Mouse (Mus musculus) CH12.LX (cell line): ENCODE results near the gene Ms4a4d.
"Not testable (repeated sequence)": the region's sequence is repeated elsewhere in the genome, so short reads cannot be mapped to it uniquely, and the experiment has no call there.

Experiments used
- CTCF ChIP-seq, 2 experiments: IDR thresholded peaks in 1 of 2; conservative IDR thresholded peaks in 1 of 2; 2 replicates each; pipeline ENCODE4 v1.5.1; 2011 to 2012; ENCODE audit warnings: low read depth in 2 of 2, low read length in 2 of 2, improper control_type of control experiment in 1 of 2, inconsistent platforms in 1 of 2, mild to moderate bottlenecking in 1 of 2, moderate library complexity in 1 of 2
- HCFC1 ChIP-seq: IDR thresholded peaks from 2 replicates; pipeline ENCODE4 v1.6.1; 2012; ENCODE audit warnings: low read depth, mild to moderate bottlenecking, inconsistent platforms, low read length, improper control_type of control experiment
- JUND ChIP-seq: conservative IDR thresholded peaks from 2 replicates; pipeline ENCODE4 v1.6.1; 2011; ENCODE audit warnings: low read depth, low read length, improper control_type of control experiment
- MAX ChIP-seq: IDR thresholded peaks from 2 replicates; pipeline ENCODE4 v1.6.1; 2011; ENCODE audit warnings: low read length, improper control_type of control experiment
- NELFE ChIP-seq: IDR thresholded peaks from 2 replicates; pipeline ENCODE4 v1.6.1; 2011; ENCODE audit warnings: low read depth, low read length, improper control_type of control experiment
- SMC3 ChIP-seq: IDR thresholded peaks from 2 replicates; pipeline ENCODE4 v1.6.1; 2011; ENCODE audit warnings: low read depth, low read length, improper control_type of control experiment
- TBP ChIP-seq: conservative IDR thresholded peaks from 2 replicates; pipeline ENCODE4 v1.6.1; 2011; ENCODE audit warnings: low read depth, low read length, improper control_type of control experiment
- TCF12 ChIP-seq: IDR thresholded peaks from 2 replicates; pipeline ENCODE4 v1.6.1; 2014; ENCODE audit warnings: low read depth, mild to moderate bottlenecking, inconsistent platforms, low read length, improper control_type of control experiment
- ZMIZ1 ChIP-seq: IDR thresholded peaks from 2 replicates; pipeline ENCODE4 v1.6.1; 2012; ENCODE audit warnings: low read depth, mild to moderate bottlenecking, inconsistent platforms, low read length, improper control_type of control experiment

GRCm38 (mm10) chr19:11518356-11518755, 18.2 kb upstream of the Ms4a4d start:
- not testable (repeated sequence) for TF ChIP-seq NELFE; MAX; CTCF (conservative IDR thresholded peaks at IDR 0.05 in 1 of 2, IDR thresholded peaks at IDR 0.05 in 1 of 2; ENCODE audit: low read depth in 2 of 2, low read length in 2 of 2); ZMIZ1; JUND; TCF12; HCFC1; TBP; SMC3
